Mouse (Mus musculus): ENCODE data around the gene Gm19426. TPM values are rescaled to one million over a fixed set of nuclear protein-coding genes. Genes with fewer than 3 reads are reported as not detected.

Gene Gm19426
- polyA plus RNA-seq, 1 experiment from 2014 or later: 10.9 TPM

DNA sequence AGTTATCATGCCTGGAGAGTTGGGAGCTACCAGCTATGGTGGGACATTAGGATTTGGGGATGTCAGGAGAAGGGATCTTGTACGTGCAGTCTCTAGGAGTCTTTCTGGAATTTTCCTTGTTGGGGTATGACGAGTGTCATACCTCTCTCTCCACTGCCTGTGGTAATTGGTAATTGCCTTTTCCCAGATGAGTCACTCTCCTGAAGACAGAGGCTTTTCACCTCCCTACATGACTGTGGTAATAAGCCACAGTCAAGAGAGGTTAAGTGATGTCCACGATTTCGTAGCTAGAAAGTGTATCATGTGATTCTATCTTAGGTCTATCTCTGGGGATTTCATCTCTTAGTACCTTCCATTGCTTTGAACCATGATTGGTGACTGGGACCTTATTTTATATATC lies 29.0 kb upstream of the Gm19426 start:
- peaks cover 14% of the 10 kb centered on the region for H3K4me1 ChIP-seq
- H3K27ac ChIP-seq: no peak overlapping the region
- H3K36me3 ChIP-seq: 0 out of 2 replicates have a peak, but pooled peaks cover 5% of the 10 kb centered on the region
- H3K9ac ChIP-seq: no peak overlapping the region
- no peaks in the 10 kb centered on the region for H3K27me3 ChIP-seq
- H3K9me3 ChIP-seq (replicated peaks): no peaks in the 10 kb centered on the region
- no peak overlapping the region for H3K4me2 ChIP-seq (replicated peaks)
- no peak overlapping the region for H3K4me3 ChIP-seq
- 81% methylated on average over 4 of the region's 4 CpGs for WGBS
- no peak for ATAC-seq (ENCODE audit: low FRiP score)

DNA sequence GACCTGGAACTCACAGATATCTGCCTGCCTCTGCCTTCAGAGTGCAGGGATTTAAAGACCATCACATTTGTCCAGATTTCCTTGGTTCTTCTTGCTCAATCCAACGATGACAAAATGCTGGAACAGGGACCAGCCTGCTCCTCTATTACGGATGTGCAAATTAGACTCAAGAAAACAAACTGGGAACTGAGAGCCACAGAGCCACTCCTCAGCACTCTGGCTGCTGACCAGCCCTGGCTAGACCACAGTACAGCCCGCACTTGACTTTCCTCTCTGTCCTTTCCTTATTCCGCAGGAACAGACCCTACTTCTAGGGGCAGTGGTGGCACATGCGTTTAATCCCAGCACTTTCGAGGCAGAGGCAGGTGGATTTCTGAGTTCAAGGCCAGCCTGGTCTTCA lies 27.0 kb upstream of the Gm19426 start:
- H3K27me3 ChIP-seq: no peaks in the 10 kb centered on the region
- H3K9me3 ChIP-seq (replicated peaks): no peaks in the 10 kb centered on the region

DNA sequence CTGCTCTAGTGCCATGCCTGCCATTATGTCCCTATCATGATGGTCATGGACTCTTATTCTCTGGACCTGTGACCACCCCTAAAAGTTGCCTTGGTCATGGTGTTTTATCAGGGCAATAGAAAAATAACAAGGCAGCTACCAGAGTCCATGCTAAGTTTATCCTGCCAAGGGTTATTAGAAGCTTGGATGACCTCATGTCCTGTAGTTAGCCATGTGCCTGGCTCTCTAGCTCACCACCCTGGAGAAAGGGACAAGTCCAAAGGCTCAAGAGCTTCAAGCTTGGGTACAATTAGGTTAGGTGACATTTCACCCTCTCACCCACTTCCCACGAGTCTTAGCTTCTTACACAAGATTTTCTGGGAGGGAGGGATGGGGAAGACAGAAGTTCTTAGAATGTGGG lies 19.4 kb upstream of the Gm19426 start:
- no peak for ATAC-seq (ENCODE audit: low FRiP score)
- WGBS: 47% methylated on average over 1 of the region's 1 CpGs

More for the DNA sequence above, 27.0 kb upstream of the Gm19426 start:
- Histone ChIP-seq H3K36me3 (peaks cover 5% of the 10 kb centered on the region; the same call in 1 of the 2 replicates), H3K27ac (no peak overlapping the region), H3K4me2 (replicated peaks) (no peak overlapping the region), H3K4me1 (peaks cover 14% of the 10 kb centered on the region), H3K4me3 (no peak overlapping the region), H3K9ac (no peak overlapping the region)
- WGBS: 88% methylated on average over 6 of the region's 6 CpGs
- no peak for ATAC-seq (ENCODE audit: low FRiP score)

DNA sequence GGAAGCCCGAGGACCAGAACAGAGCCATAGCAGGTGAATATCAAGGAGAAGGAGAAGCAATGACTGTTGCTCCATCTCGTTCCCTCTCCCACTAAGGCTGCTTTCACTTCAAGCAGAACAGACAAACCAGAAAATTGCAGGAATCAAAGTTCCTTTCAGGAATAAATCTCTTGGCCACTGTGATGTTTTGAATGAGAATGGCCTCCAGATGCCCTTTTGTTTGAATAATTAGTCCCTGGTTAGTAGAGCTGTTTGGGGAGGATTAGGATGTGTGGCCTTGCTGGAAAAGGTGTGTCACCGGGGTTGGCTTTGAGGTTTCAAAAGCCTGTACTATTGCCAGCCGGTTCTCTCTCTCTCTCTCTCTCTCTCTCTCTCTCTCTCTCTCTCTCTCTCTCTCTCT lies 18.8 kb upstream of the Gm19426 start:
- WGBS: 54% methylated on average over 4 of the region's 4 CpGs
- no peak overlapping the region for H3K27ac ChIP-seq
- H3K9ac ChIP-seq: no peak overlapping the region
- H3K4me1 ChIP-seq: no peaks in the 10 kb centered on the region
- H3K27me3 ChIP-seq: no peaks in the 10 kb centered on the region
- H3K4me2 ChIP-seq (replicated peaks): no peak overlapping the region
- H3K4me3 ChIP-seq: no peak overlapping the region
- ATAC-seq (ENCODE audit: low FRiP score): no peak
- no peaks in the 10 kb centered on the region for H3K9me3 ChIP-seq (replicated peaks)
- no peaks in the 10 kb centered on the region; the same call in 1 of the 2 replicates for H3K36me3 ChIP-seq

More for the DNA sequence above, 19.4 kb upstream of the Gm19426 start:
- Histone ChIP-seq H3K9ac (no peak overlapping the region), H3K27me3 (no peaks in the 10 kb centered on the region), H3K9me3 (replicated peaks) (no peaks in the 10 kb centered on the region), H3K4me1 (no peaks in the 10 kb centered on the region), H3K27ac (no peak overlapping the region), H3K4me2 (replicated peaks) (no peak overlapping the region), H3K36me3 (no peaks in the 10 kb centered on the region; the same call in 1 of the 2 replicates), H3K4me3 (no peak overlapping the region)

GRCm38 (mm10) chr2:84761840-84762239 lies 18.4 kb upstream of the Gm19426 start:
- Histone ChIP-seq H3K4me3 (no peak overlapping the region), H3K9ac (no peak overlapping the region), H3K4me2 (replicated peaks) (no peak overlapping the region), H3K27me3 (no peaks in the 10 kb centered on the region), H3K36me3 (no peaks in the 10 kb centered on the region; the same call in 1 of the 2 replicates), H3K27ac (no peak overlapping the region), H3K9me3 (replicated peaks) (no peaks in the 10 kb centered on the region), H3K4me1 (no peaks in the 10 kb centered on the region)
- ATAC-seq (ENCODE audit: low FRiP score): no peak
- 80% methylated on average over 1 of the region's 1 CpGs for WGBS

DNA sequence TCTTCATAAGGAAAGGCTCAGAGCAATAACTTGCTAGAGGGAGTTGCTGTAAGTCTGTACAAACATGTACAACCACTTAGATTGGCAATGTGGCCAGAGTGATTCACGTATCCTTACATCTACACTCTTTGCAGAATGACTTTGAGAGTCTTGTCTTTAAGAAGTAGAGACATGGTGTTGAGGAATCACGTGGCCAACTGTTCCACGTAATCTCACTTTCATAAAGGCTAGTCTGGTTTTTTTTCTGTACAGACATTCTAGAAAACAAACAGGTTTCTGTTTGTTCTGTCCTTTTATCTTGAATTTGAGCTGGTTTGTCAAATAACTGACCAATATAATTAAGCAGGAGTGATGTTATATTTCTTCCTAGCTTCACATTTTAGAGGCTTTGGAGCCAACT lies 17.9 kb upstream of the Gm19426 start:
- H3K9me3 ChIP-seq (replicated peaks): no peaks in the 10 kb centered on the region
- H3K4me3 ChIP-seq: no peak overlapping the region
- 81% methylated on average over 3 of the region's 3 CpGs for WGBS
- no peaks in the 10 kb centered on the region; the same call in 1 of the 2 replicates for H3K36me3 ChIP-seq
- H3K4me2 ChIP-seq (replicated peaks): no peak overlapping the region
- no peaks in the 10 kb centered on the region for H3K4me1 ChIP-seq
- H3K9ac ChIP-seq: no peak overlapping the region
- no peak overlapping the region for H3K27ac ChIP-seq
- ATAC-seq (ENCODE audit: low FRiP score): no peak
- no peaks in the 10 kb centered on the region for H3K27me3 ChIP-seq

DNA sequence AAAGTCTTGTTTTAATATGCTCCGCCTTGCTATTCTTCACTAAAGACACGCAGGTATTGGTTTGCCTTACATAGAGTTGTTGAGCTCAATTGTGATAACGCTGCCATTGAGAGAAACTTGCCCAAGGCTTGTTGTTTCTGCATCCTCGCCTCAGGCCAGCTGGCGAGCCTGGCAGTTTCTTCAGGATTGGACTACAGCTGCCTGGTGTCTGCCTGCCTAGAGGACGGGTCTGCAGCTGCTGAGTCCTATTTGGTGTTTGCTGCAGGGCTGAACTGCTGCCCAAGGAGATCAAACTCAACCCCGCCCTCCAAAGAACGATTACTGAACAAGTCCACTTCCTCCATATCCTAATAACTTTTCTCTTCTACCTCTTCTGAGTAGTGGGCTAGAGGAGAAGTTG lies 17.3 kb upstream of the Gm19426 start:
- Histone ChIP-seq H3K27ac (no peak overlapping the region), H3K9me3 (replicated peaks) (no peaks in the 10 kb centered on the region), H3K4me1 (no peaks in the 10 kb centered on the region), H3K9ac (no peak overlapping the region), H3K27me3 (no peaks in the 10 kb centered on the region), H3K36me3 (no peaks in the 10 kb centered on the region; the same call in 1 of the 2 replicates), H3K4me2 (replicated peaks) (no peak overlapping the region), H3K4me3 (no peak overlapping the region)
- 72% methylated on average over 8 of the region's 8 CpGs for WGBS
- ATAC-seq (ENCODE audit: low FRiP score): no peak

DNA sequence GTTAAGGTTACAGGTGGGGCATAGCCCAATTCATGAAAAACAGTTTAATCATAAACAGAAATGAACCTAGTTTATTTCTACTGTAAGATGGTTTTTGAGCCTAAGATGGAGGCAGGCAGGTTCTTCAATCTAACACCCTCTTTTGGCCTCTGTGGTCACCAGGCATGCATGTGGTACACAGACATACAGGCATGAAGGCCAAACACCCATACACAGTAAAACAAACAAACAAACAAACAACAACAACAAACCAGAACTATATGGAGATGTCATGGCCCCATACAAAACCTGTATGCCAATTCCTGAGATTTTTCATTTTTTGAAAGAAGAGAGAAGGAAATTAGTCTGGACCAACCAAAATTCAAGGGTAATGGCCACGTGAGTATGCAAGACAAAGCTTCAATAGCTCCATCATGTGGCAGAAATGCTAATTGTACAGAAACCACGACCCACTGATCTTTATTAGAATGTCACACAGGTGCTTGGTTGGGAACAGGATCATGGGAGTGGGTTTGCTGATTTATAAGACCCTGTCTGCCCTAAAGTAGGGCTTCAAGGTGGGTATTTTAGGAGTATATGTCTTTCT lies 15.2 kb upstream of the Gm19426 start:
- Histone ChIP-seq H3K9ac (no peak overlapping the region), H3K4me3 (no peak overlapping the region), H3K27ac (no peak overlapping the region), H3K27me3 (no peaks in the 10 kb centered on the region), H3K9me3 (replicated peaks) (no peaks in the 10 kb centered on the region), H3K4me1 (no peaks in the 10 kb centered on the region), H3K36me3 (no peaks in the 10 kb centered on the region), H3K4me2 (replicated peaks) (no peak overlapping the region)
- 3% methylated on average over 2 of the region's 2 CpGs for WGBS
- peak; percentile 73 for ATAC-seq (ENCODE audit: low FRiP score)

DNA sequence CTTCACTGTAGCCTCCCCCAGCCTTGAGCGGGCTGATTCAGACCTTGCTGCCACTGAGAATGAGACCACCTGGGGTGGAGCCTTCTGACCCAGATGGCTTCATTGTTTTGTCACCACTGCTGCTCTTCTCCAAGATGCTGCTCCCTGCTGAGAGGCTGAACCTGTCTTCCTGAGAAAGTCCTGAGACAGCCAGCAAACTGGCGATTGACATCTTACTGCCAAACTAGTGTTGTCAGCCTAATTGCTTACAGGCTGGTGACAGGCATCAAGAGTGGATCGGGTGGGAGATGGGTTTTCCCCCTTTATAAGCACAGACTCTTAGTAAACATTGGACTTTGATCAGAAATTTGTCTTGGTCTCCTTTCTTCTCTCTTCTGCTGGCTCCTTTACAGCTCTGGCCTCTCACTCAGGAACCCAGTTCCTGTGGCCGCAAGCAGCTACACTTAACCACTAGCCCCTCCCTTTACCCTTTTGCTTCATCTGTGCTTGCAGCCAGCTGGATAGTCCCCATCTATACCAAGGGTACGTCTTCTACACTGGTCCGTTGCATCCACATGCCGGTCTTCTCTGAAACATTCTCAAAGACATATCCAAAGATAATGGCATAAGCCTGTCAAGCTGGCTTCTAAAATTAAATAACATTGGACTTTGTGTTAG lies 13.7 kb upstream of the Gm19426 start:
- 52% methylated on average over 7 of the region's 7 CpGs for WGBS
- no peak for ATAC-seq (ENCODE audit: low FRiP score)
- no peaks in the 10 kb centered on the region for H3K36me3 ChIP-seq
- H3K4me1 ChIP-seq: no peaks in the 10 kb centered on the region
- no peaks in the 10 kb centered on the region for H3K27me3 ChIP-seq
- no peak overlapping the region for H3K4me3 ChIP-seq
- H3K4me2 ChIP-seq (replicated peaks): no peak overlapping the region
- H3K9ac ChIP-seq: no peak overlapping the region
- no peaks in the 10 kb centered on the region for H3K9me3 ChIP-seq (replicated peaks)
- H3K27ac ChIP-seq: no peak overlapping the region

DNA sequence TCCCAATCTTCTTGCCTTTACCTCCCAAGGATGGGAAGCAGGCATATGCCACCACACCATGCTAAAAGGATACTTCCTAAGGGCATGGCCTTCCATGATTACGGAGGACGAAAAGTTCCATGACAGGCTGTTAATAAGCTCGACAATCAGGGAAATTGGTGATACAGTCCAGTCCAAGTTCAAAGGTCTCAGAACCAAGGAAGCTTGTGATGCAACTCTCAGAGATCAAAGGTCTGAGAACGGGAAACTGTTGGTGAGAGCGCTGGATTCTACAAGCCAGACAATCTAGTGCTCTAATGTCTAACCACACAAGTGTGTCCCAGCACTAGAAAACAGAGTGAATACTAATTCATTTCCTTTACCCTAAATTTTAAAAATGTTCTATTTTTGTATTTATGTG lies 12.8 kb upstream of the Gm19426 start:
- no peak overlapping the region for H3K4me2 ChIP-seq (replicated peaks)
- H3K27me3 ChIP-seq: no peaks in the 10 kb centered on the region
- H3K4me3 ChIP-seq: no peak overlapping the region
- no peak overlapping the region for H3K9ac ChIP-seq
- H3K36me3 ChIP-seq: no peaks in the 10 kb centered on the region
- no peaks in the 10 kb centered on the region for H3K4me1 ChIP-seq
- H3K9me3 ChIP-seq (replicated peaks): no peaks in the 10 kb centered on the region
- ATAC-seq (ENCODE audit: low FRiP score): no peak
- no peak overlapping the region for H3K27ac ChIP-seq
- WGBS: 82% methylated on average over 5 of the region's 5 CpGs

DNA sequence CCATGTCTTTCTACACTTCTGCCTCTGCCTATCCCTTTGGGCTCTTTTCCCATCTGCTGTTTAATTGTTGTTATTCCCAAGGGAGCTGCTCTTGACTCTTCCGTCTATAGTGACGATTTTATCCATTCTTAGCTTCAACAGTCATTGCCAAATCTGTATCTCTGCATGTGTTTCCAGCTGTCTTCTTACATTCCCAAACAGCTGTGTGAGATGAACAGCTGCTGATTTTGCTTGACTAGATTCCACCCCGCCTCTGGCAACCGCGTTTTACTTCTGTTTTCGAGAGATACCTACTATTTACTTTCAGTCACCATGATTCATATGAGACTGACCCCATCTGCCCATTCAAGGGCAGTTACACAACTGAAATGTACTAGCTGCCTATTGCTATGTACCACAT lies 6.7 kb upstream of the Gm19426 start:
- no peaks in the 10 kb centered on the region for H3K9me3 ChIP-seq (replicated peaks)
- H3K4me3 ChIP-seq: no peak overlapping the region
- no peaks in the 10 kb centered on the region for H3K36me3 ChIP-seq
- no peaks in the 10 kb centered on the region for H3K4me1 ChIP-seq
- H3K27me3 ChIP-seq: no peaks in the 10 kb centered on the region
- H3K4me2 ChIP-seq (replicated peaks): no peak overlapping the region
- 71% methylated on average over 6 of the region's 6 CpGs for WGBS
- H3K9ac ChIP-seq: no peak overlapping the region
- no peak overlapping the region for H3K27ac ChIP-seq
- no peak for ATAC-seq (ENCODE audit: low FRiP score)

- WGBS: 2% methylated on average over 10 of the region's 10 CpGs
- Histone ChIP-seq H3K9me3 (replicated peaks) (no peaks in the 10 kb centered on the region), H3K9ac (peak overlapping the region; percentile 99), H3K4me1 (peaks cover 40% of the 10 kb centered on the region), H3K27me3 (no peaks in the 10 kb centered on the region), H3K27ac (peak overlapping the region; percentile 99), H3K4me3 (peak overlapping the region; percentile 87), H3K36me3 (no peaks in the 10 kb centered on the region; the same call in 1 of the 2 replicates), H3K4me2 (replicated peaks) (peak overlapping the region; percentile 89)
- ATAC-seq (ENCODE audit: low FRiP score): peak; percentile 13
These were observed 671 bp upstream of the Gm19426 start for GRCm38 (mm10) chr2:84744126-84744525.
